Mouse (Mus musculus): Measurements from ENCODE around the gene Tnfrsf25. TPM values are rescaled to one million over a fixed set of nuclear protein-coding genes. Genes with fewer than 3 reads are reported as not detected.
A peak's percentile ranks its signal among the peaks of the same experiment; 100 is the strongest.

Tnfrsf25 gene
- polyA plus RNA-seq, 1 experiment from 2014 or later, result 2.4 TPM

DNA sequence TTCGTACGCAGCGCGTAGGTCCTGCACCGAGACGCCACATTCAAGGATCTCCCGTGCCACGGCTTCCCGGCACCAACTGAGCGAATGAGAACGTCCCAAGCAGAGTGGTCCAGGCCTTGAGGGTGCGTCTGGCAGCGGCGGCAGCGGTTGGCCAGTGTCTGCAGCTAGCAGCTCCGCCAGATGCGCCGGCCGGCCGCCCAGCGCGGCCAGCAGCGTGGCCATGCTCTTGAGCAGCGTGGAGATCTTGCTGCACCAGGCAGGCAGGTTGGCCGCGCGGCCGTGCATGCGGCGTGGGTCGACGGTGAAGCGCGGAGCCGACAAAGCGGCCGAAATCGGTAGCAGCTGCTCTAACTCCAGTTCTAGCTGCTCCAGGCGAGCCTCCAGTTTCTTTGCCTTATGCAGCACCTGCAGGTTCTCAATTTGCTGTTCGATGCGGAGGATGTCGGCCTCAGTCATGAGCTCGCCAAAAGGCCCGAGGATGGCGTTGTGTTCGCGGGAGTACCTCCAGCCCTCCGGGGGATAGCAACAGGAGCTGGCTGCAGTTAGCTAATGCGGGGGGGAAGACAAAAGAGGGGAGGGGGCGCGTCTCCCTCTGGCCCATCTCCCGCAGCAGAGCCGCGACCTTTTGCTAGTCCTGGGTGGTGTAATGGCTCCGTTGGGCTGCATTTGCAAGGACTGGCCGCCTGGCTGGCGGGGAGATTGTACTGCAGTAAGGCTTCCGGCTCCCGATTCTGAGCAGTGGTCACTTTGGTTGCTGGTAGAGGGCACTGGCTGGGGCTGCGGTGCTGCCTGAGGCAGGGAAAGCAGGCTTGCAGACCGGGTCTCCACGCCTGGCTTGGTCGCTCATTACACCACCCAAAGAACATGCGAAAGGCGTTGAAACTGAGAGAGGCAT lies 10.5 kb downstream of the Tnfrsf25 start:
- Histone ChIP-seq H3K4me1 (ENCODE audit: control insufficient read depth, insufficient read depth, low read length) (peaks cover 33% of the 10 kb centered on the region), H3K9ac (ENCODE audit: low read depth, low read length) (0 out of 2 replicates have a peak overlapping the region, but pooled peaks have one; percentile 7), H3K4me2 (ENCODE audit: low read depth, low read length) (peak overlapping the region; percentile 23), H3K9me3 (ENCODE audit: control insufficient read depth, low read length) (no peaks in the 10 kb centered on the region; the same call in 1 of the 2 replicates), H3K36me3 (ENCODE audit: control insufficient read depth, insufficient read depth, low read length) (no peaks in the 10 kb centered on the region; the same call in 1 of the 2 replicates), H3K27me3 (replicated peaks; ENCODE audit: control insufficient read depth, insufficient read depth, low read length) (peaks cover 77% of the 10 kb centered on the region), H3K27ac (ENCODE audit: low read length) (no peak overlapping the region), H3K4me3 (ENCODE audit: low read length) (peak overlapping the region; percentile 24)
- ATAC-seq, result no peak
- 26% methylated on average over 65 of the region's 65 CpGs for WGBS

- no peaks in the 10 kb centered on the region; the same call in 1 of the 2 replicates for H3K9me3 ChIP-seq (ENCODE audit: control insufficient read depth, low read length)
- no peak overlapping the region for H3K4me3 ChIP-seq (ENCODE audit: low read length)
- peaks cover 86% of the 10 kb centered on the region for H3K27me3 ChIP-seq (replicated peaks; ENCODE audit: control insufficient read depth, insufficient read depth, low read length)
- 85% methylated on average over 11 of the region's 11 CpGs for WGBS
- no peaks in the 10 kb centered on the region; the same call in 1 of the 2 replicates for H3K36me3 ChIP-seq (ENCODE audit: control insufficient read depth, insufficient read depth, low read length)
- H3K27ac ChIP-seq (ENCODE audit: low read length), result no peak overlapping the region
- H3K4me2 ChIP-seq (ENCODE audit: low read depth, low read length), result no peak overlapping the region
- ATAC-seq, result no peak
- no peak overlapping the region for H3K9ac ChIP-seq (ENCODE audit: low read depth, low read length)
- H3K4me1 ChIP-seq (ENCODE audit: control insufficient read depth, insufficient read depth, low read length), result peaks cover 46% of the 10 kb centered on the region
Measured at GRCm38 (mm10) chr4:152127884-152128283, 12.2 kb downstream of the Tnfrsf25 start.

DNA sequence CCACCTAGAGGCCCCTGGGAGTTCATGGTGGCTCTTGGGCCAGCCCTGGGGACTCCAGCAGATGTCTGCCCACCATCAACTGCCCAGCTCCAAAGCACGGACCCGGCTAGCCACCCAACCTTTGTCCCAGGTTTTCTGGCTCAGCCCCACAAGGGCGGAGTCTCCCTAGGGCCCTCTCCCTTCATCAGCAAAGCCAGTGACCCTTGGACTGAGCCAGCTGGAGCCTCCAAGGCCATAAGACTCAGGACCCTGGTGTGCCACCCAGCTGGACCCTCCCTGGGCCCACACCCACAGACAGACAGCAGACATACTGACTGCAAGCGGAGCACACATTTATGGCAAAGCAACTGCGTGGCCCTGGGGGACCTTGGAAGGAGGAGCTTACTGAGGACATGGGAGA lies 13.1 kb downstream of the Tnfrsf25 start:
- Histone ChIP-seq H3K9ac (ENCODE audit: low read depth, low read length) (peak overlapping the region; percentile 34; the same call in 1 of the 2 replicates), H3K36me3 (ENCODE audit: control insufficient read depth, insufficient read depth, low read length) (no peaks in the 10 kb centered on the region; the same call in 1 of the 2 replicates), H3K27ac (ENCODE audit: low read length) (no peak overlapping the region), H3K4me1 (ENCODE audit: control insufficient read depth, insufficient read depth, low read length) (peaks cover 49% of the 10 kb centered on the region), H3K9me3 (ENCODE audit: control insufficient read depth, low read length) (no peaks in the 10 kb centered on the region; the same call in 1 of the 2 replicates), H3K4me3 (ENCODE audit: low read length) (peak overlapping the region; percentile 32), H3K4me2 (ENCODE audit: low read depth, low read length) (peak overlapping the region; percentile 88), H3K27me3 (replicated peaks; ENCODE audit: control insufficient read depth, insufficient read depth, low read length) (peaks cover 84% of the 10 kb centered on the region)
- WGBS, result 48% methylated on average over 5 of the region's 5 CpGs
- peak; percentile 18 for ATAC-seq

DNA sequence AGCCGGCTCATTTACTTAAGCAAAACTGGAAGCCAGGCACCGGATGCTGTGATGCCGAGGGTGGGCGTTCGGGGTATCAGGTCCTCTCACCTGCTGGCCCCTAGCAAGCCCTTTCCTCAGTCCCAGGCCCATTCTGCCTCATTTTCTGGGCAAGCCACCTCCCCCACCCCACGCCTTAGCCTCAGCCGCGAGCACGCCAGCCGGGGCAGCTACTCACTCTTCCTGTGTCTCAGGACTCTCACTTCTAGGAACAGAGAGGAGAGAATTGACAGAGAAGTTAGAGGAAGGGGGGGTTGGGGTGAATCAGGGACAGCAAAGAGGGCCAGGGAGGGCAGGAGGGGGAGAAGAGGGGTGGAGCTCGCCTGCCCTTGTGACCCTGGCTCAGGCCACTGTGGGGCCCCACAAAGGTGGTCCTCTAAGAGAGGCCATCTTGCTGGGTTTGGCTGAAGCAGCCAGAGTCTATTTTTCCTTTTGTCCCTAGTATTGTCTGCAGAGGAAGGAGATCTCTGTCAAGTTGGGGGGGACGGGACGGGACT lies 13.7 kb downstream of the Tnfrsf25 start:
- Histone ChIP-seq H3K36me3 (ENCODE audit: control insufficient read depth, insufficient read depth, low read length) (no peaks in the 10 kb centered on the region; the same call in 1 of the 2 replicates), H3K27me3 (replicated peaks; ENCODE audit: control insufficient read depth, insufficient read depth, low read length) (peaks cover 81% of the 10 kb centered on the region), H3K4me2 (ENCODE audit: low read depth, low read length) (peak overlapping the region; percentile 88), H3K4me3 (ENCODE audit: low read length) (peak overlapping the region; percentile 32), H3K27ac (ENCODE audit: low read length) (no peak overlapping the region), H3K9me3 (ENCODE audit: control insufficient read depth, low read length) (no peaks in the 10 kb centered on the region; the same call in 1 of the 2 replicates), H3K4me1 (ENCODE audit: control insufficient read depth, insufficient read depth, low read length) (peaks cover 49% of the 10 kb centered on the region), H3K9ac (ENCODE audit: low read depth, low read length) (peak overlapping the region; percentile 24; the same call in 1 of the 2 replicates)
- no peak for ATAC-seq
- WGBS, result 43% methylated on average over 13 of the region's 13 CpGs

- WGBS, result under 1% methylated on average over 85 of the region's 85 CpGs
- H3K27ac ChIP-seq (ENCODE audit: low read length), result peak overlapping the region; percentile 23
- H3K9me3 ChIP-seq (ENCODE audit: control insufficient read depth, low read length), result no peaks in the 10 kb centered on the region; the same call in 1 of the 2 replicates
- no peaks in the 10 kb centered on the region; the same call in 1 of the 2 replicates for H3K36me3 ChIP-seq (ENCODE audit: control insufficient read depth, insufficient read depth, low read length)
- H3K4me2 ChIP-seq (ENCODE audit: low read depth, low read length), result peak overlapping the region; percentile 88
- peaks cover 67% of the 10 kb centered on the region for H3K27me3 ChIP-seq (replicated peaks; ENCODE audit: control insufficient read depth, insufficient read depth, low read length)
- H3K4me3 ChIP-seq (ENCODE audit: low read length), result peak overlapping the region; percentile 59
- peaks cover 46% of the 10 kb centered on the region for H3K4me1 ChIP-seq (ENCODE audit: control insufficient read depth, insufficient read depth, low read length)
- ATAC-seq, result peak; percentile 82
- H3K9ac ChIP-seq (ENCODE audit: low read depth, low read length), result peak overlapping the region; percentile 72
Measured at GRCm38 (mm10) chr4:152130771-152131653, 15.3 kb downstream of the Tnfrsf25 start.

DNA sequence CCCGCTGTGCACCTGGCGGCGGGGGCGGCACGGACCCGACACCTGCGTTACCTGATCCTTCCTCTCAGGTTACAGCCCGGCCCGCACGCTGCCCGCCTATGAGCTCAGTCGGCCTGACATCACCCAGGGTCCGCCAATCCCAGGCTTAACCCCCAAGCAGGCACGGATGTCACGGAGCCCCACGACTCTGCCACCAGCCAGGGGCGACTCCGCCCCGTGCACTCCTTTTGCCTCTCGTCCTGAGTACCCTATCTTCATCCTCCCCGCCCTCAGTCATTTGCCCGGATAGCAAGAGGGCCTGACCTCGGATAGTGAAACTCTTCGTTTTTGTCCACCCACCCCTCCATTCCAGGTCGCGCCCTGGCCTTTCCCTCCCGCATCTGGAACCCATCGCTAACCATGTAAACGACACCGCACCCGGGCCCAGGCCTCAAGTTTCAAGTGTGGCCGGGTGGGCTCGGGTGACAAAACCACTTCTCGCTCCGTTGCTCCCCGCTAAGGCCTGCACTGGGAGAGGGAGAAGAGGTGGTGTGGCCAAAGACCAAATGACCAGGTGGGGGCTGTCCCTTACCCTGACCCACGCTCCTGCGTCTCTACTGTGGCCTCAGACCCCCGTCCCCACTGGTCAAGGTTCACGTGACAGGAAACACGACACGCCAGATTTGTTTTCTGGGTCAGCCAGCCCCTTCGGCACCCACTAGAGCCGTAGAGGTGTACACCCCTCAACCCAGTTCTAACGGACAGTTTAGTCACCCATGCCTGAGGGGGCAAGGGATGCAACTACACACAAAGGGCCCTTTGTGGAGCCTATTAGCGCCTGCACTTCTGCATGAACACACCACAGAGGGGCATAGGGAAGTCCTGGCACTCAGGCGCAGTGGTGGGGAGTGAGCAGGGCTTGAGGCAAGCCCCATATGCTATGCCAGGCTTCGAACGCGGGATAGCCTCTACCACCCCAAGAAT lies 16.4 kb downstream of the Tnfrsf25 start:
- Histone ChIP-seq H3K9ac (ENCODE audit: low read depth, low read length) (peak overlapping the region; percentile 72), H3K4me1 (ENCODE audit: control insufficient read depth, insufficient read depth, low read length) (peaks cover 45% of the 10 kb centered on the region), H3K27ac (ENCODE audit: low read length) (peak overlapping the region; percentile 60), H3K27me3 (replicated peaks; ENCODE audit: control insufficient read depth, insufficient read depth, low read length) (peaks cover 57% of the 10 kb centered on the region), H3K4me3 (ENCODE audit: low read length) (peak overlapping the region; percentile 59), H3K4me2 (ENCODE audit: low read depth, low read length) (peak overlapping the region; percentile 88), H3K9me3 (ENCODE audit: control insufficient read depth, low read length) (no peaks in the 10 kb centered on the region), H3K36me3 (ENCODE audit: control insufficient read depth, insufficient read depth, low read length) (no peaks in the 10 kb centered on the region)
- 9% methylated on average over 49 of the region's 50 CpGs for WGBS
- ATAC-seq, result peak; percentile 60

- WGBS, result 21% methylated on average over 10 of the region's 10 CpGs
- Histone ChIP-seq H3K36me3 (ENCODE audit: control insufficient read depth, insufficient read depth, low read length) (no peaks in the 10 kb centered on the region), H3K4me2 (ENCODE audit: low read depth, low read length) (peak overlapping the region; percentile 88; the same call in 1 of the 2 replicates), H3K27ac (ENCODE audit: low read length) (peak overlapping the region; percentile 60), H3K4me3 (ENCODE audit: low read length) (no peak overlapping the region), H3K27me3 (replicated peaks; ENCODE audit: control insufficient read depth, insufficient read depth, low read length) (peaks cover 50% of the 10 kb centered on the region), H3K9me3 (ENCODE audit: control insufficient read depth, low read length) (no peaks in the 10 kb centered on the region), H3K4me1 (ENCODE audit: control insufficient read depth, insufficient read depth, low read length) (peaks cover 45% of the 10 kb centered on the region), H3K9ac (ENCODE audit: low read depth, low read length) (no peak overlapping the region)
- ATAC-seq, result peak; percentile 33
Measured at GRCm38 (mm10) chr4:152132772-152133169, 17.0 kb downstream of the Tnfrsf25 start.

- H3K36me3 ChIP-seq (ENCODE audit: control insufficient read depth, insufficient read depth, low read length), result no peaks in the 10 kb centered on the region
- peaks cover 46% of the 10 kb centered on the region for H3K27me3 ChIP-seq (replicated peaks; ENCODE audit: control insufficient read depth, insufficient read depth, low read length)
- H3K4me3 ChIP-seq (ENCODE audit: low read length), result no peak overlapping the region
- no peak overlapping the region for H3K27ac ChIP-seq (ENCODE audit: low read length)
- H3K9me3 ChIP-seq (ENCODE audit: control insufficient read depth, low read length), result no peaks in the 10 kb centered on the region
- peaks cover 45% of the 10 kb centered on the region for H3K4me1 ChIP-seq (ENCODE audit: control insufficient read depth, insufficient read depth, low read length)
- 51% methylated on average over 5 of the region's 5 CpGs for WGBS
- H3K4me2 ChIP-seq (ENCODE audit: low read depth, low read length), result no peak overlapping the region
- ATAC-seq, result no peak
- H3K9ac ChIP-seq (ENCODE audit: low read depth, low read length), result no peak overlapping the region
Measured at GRCm38 (mm10) chr4:152133213-152133612, 17.5 kb downstream of the Tnfrsf25 start.
